Comparison of ENCODE assay signal across 14 mouse cellular contexts in the genomic region with DNA sequence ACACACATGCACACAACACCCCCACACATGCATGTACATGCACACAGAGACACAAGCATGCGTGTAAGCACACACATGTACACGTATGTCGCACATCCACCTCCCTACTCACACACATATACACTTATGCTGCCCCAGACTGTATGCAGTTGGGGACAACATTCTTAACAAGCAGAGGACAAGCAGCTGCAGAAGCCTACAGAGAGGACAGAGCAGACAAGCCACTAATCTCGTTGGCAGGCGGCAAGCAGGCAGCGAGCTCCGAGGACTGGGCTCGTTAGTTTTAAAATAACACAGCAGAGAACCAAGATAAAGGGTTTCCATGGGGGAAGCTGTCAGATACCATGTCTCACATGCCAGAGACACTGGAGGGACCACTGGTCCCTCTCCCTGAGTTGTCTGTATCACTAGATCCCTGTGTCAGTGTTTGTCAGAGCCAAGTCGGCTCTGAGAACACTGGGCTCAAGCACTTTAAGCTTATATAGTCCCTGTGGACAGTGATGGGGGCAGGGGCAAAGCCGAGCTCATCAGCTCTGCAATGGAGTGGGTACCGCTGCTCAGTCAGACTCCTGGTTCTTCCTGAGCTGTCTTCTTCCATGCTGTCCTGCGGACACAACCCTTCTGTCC.
A peak's percentile ranks its signal among the peaks of the same experiment; 100 is the strongest.
DNase-seq lines count a peak whose midpoint lies in the region; ATAC-seq and TF ChIP-seq lines count a peak whose summit lies in the region.
"Had no signal": no experiment of that assay in that cellular context is flagged by ENCODE, and none has a peak within 500 bp of the region (broad histone marks: within the 10 kb centered on the region; RNA-seq: fewer than 3 reads in every experiment).

No protein-coding gene starts in this region.

- no peak overlapping the region for H3K4me3 ChIP-seq in forebrain, embryonic 12.5 days (replicated peaks)
- H3K4me3 ChIP-seq in forebrain, embryonic 11.5 days (ENCODE audit: low read depth, low read length): no peak overlapping the region
- no peak overlapping the region; the same call in 1 of the 2 replicates for H3K4me3 ChIP-seq in layer of hippocampus, adult 2 months
- no peak overlapping the region for H3K4me3 ChIP-seq in cortical plate, adult 2 months (ENCODE audit: insufficient read depth, low read length)
- H3K4me3 ChIP-seq in hindbrain, embryonic 14.5 days (replicated peaks; ENCODE audit: low read length): no peak overlapping the region
- H3K4me3 ChIP-seq: embryonic facial prominence, embryonic 13.5 days had no signal

- no peak overlapping the region for H3K4me2 ChIP-seq in forebrain, embryonic 12.5 days
- no peak overlapping the region for H3K4me2 ChIP-seq in forebrain, embryonic 11.5 days (ENCODE audit: low read depth, low read length, severe bottlenecking)
- no peak overlapping the region for H3K4me2 ChIP-seq in hindbrain, embryonic 14.5 days (replicated peaks)
- H3K4me2 ChIP-seq: embryonic facial prominence, embryonic 13.5 days had no signal

- WGBS in forebrain, embryonic 12.5 days: 69% methylated on average over 12 of the region's 12 CpGs
- 68% methylated on average over 12 of the region's 12 CpGs for WGBS in forebrain, embryonic 11.5 days
- WGBS in hindbrain, embryonic 14.5 days: 65% methylated on average over 12 of the region's 12 CpGs

- 0 out of 2 replicates have a peak overlapping the region, but pooled peaks have one; percentile 16 for H3K27ac ChIP-seq in forebrain, embryonic 12.5 days
- H3K27ac ChIP-seq in forebrain, embryonic 11.5 days (ENCODE audit: low read depth, low read length): no peak overlapping the region
- peak overlapping the region; percentile 79 for H3K27ac ChIP-seq in layer of hippocampus, adult 2 months
- H3K27ac ChIP-seq in cortical plate, adult 2 months (ENCODE audit: insufficient read depth, low read length): 0 out of 2 replicates have a peak overlapping the region, but pooled peaks have one; percentile 7
- H3K27ac ChIP-seq in hindbrain, embryonic 14.5 days: 0 out of 2 replicates have a peak overlapping the region, but pooled peaks have one; percentile 1
- H3K27ac ChIP-seq: embryonic facial prominence, embryonic 13.5 days; stomach, postnatal 0 days had no signal

- peaks cover 40% of the 10 kb centered on the region for H3K4me1 ChIP-seq in forebrain, embryonic 12.5 days
- no peaks in the 10 kb centered on the region for H3K4me1 ChIP-seq in forebrain, embryonic 11.5 days (replicated peaks; ENCODE audit: control insufficient read depth, insufficient read depth, low read length)
- H3K4me1 ChIP-seq in cortical plate, adult 2 months (ENCODE audit: control insufficient read depth, insufficient read depth, low read length): peaks cover 6% of the 10 kb centered on the region
- H3K4me1 ChIP-seq in hindbrain, embryonic 14.5 days (replicated peaks; ENCODE audit: control insufficient read depth, insufficient read depth, low read length): peaks cover 23% of the 10 kb centered on the region

- no peak for DNase-seq in forebrain, embryonic 11.5 days (ENCODE audit: low spot score)
- DNase-seq in layer of hippocampus, adult 2 months (ENCODE audit: low spot score in 2 of 2): no peak
- DNase-seq in layer of hippocampus, postnatal 10 days (ENCODE audit: low spot score in 2 of 2): no peak
- no peak for DNase-seq in hindbrain, embryonic 14.5 days (ENCODE audit: low spot score)
- DNase-seq in testis, postnatal 14 days (ENCODE audit: low spot score): no peak
- DNase-seq in spleen, postnatal 36 days (ENCODE audit: low spot score in 2 of 2): no peak
- DNase-seq: adrenal gland, adult 8-10 months; kidney, adult 11 months; kidney, postnatal 36 days had no signal

- no peaks in the 10 kb centered on the region for H3K36me3 ChIP-seq in forebrain, embryonic 12.5 days (replicated peaks)
- no peaks in the 10 kb centered on the region for H3K36me3 ChIP-seq in forebrain, embryonic 11.5 days (ENCODE audit: control insufficient read depth, insufficient read depth, low read length)
- no peaks in the 10 kb centered on the region for H3K36me3 ChIP-seq in hindbrain, embryonic 14.5 days (replicated peaks; ENCODE audit: control insufficient read depth, insufficient read depth)
- H3K36me3 ChIP-seq: embryonic facial prominence, embryonic 13.5 days had no signal

- H3K27me3 ChIP-seq in forebrain, embryonic 12.5 days: no peaks in the 10 kb centered on the region
- no peaks in the 10 kb centered on the region for H3K27me3 ChIP-seq in forebrain, embryonic 11.5 days (ENCODE audit: control insufficient read depth, insufficient read depth, low read length)
- H3K27me3 ChIP-seq in hindbrain, embryonic 14.5 days (ENCODE audit: control insufficient read depth, insufficient read depth, low read length): no peaks in the 10 kb centered on the region
- H3K27me3 ChIP-seq: embryonic facial prominence, embryonic 13.5 days had no signal

- H3K9ac ChIP-seq in forebrain, embryonic 12.5 days: no peak overlapping the region
- no peak overlapping the region for H3K9ac ChIP-seq in forebrain, embryonic 11.5 days (ENCODE audit: low read length)
- no peak overlapping the region for H3K9ac ChIP-seq in hindbrain, embryonic 14.5 days
- H3K9ac ChIP-seq: embryonic facial prominence, embryonic 13.5 days had no signal

- TF ChIP-seq CTCF in layer of hippocampus, adult 2 months (conservative IDR thresholded peaks at IDR 0.05): no peak
- no peak for TF ChIP-seq CTCF in cortical plate, adult 2 months (IDR thresholded peaks at IDR 0.05; ENCODE audit: extremely low read depth, insufficient read depth, low read length)

- no peak for ATAC-seq in forebrain, embryonic 12.5 days (ENCODE audit: low FRiP score)
- ATAC-seq in forebrain, embryonic 11.5 days (replicated peaks; ENCODE audit: low FRiP score): no peak
- ATAC-seq in hindbrain, embryonic 14.5 days (ENCODE audit: low FRiP score): no peak
- ATAC-seq: lung, postnatal 0 days had no signal

- TF ChIP-seq POLR2A in cortical plate, adult 2 months (IDR thresholded peaks at IDR 0.05; ENCODE audit: extremely low read depth, insufficient read depth, low read length): no peak

- no peaks in the 10 kb centered on the region for H3K9me3 ChIP-seq in forebrain, embryonic 12.5 days
- no peaks in the 10 kb centered on the region for H3K9me3 ChIP-seq in forebrain, embryonic 11.5 days (ENCODE audit: control insufficient read depth, low read length)
- H3K9me3 ChIP-seq in hindbrain, embryonic 14.5 days (ENCODE audit: control insufficient read depth, low read length): no peaks in the 10 kb centered on the region
- H3K9me3 ChIP-seq: embryonic facial prominence, embryonic 13.5 days had no signal
